11 mouse cellular contexts compared by ENCODE assay signal in genomic region chr5:134941472-134942209, GRCm38 (mm10). TPM values are rescaled to one million over a fixed set of nuclear protein-coding genes. Genes with fewer than 3 reads are reported as not detected.
DNase-seq lines count a peak whose midpoint lies in the region; ATAC-seq and TF ChIP-seq lines count a peak whose summit lies in the region.
"Had no signal": no experiment of that assay in that cellular context is flagged by ENCODE, and none has a peak within 500 bp of the region (broad histone marks: within the 10 kb centered on the region; RNA-seq: fewer than 3 reads in every experiment).

No protein-coding gene starts in this region.

- H3K36me3 ChIP-seq in kidney, postnatal 0 days (ENCODE audit: insufficient read depth, low read length): no peaks in the 10 kb centered on the region
- H3K36me3 ChIP-seq in stomach, embryonic 16.5 days (ENCODE audit: control insufficient read depth, insufficient read depth, low read length): no peaks in the 10 kb centered on the region
- H3K36me3 ChIP-seq in hindbrain, embryonic 14.5 days (replicated peaks; ENCODE audit: control insufficient read depth, insufficient read depth): no peaks in the 10 kb centered on the region
- no peaks in the 10 kb centered on the region for H3K36me3 ChIP-seq in hindbrain, postnatal 0 days (ENCODE audit: insufficient read depth, low read length)

- H3K27me3 ChIP-seq in kidney, postnatal 0 days (ENCODE audit: insufficient read depth, low read length): no peaks in the 10 kb centered on the region
- no peaks in the 10 kb centered on the region for H3K27me3 ChIP-seq in stomach, embryonic 16.5 days (ENCODE audit: control insufficient read depth, insufficient read depth, low read length)
- peaks cover 17% of the 10 kb centered on the region for H3K27me3 ChIP-seq in hindbrain, embryonic 14.5 days (ENCODE audit: control insufficient read depth, insufficient read depth, low read length)
- peaks cover 10% of the 10 kb centered on the region; the same call in 1 of the 2 replicates for H3K27me3 ChIP-seq in hindbrain, postnatal 0 days (ENCODE audit: insufficient read depth, low read length)

- no peaks in the 10 kb centered on the region for H3K9me3 ChIP-seq in kidney, postnatal 0 days (replicated peaks; ENCODE audit: low read length)
- no peaks in the 10 kb centered on the region for H3K9me3 ChIP-seq in stomach, embryonic 16.5 days (replicated peaks; ENCODE audit: control insufficient read depth, low read length)
- no peaks in the 10 kb centered on the region for H3K9me3 ChIP-seq in hindbrain, embryonic 14.5 days (ENCODE audit: control insufficient read depth, low read length)
- H3K9me3 ChIP-seq in hindbrain, postnatal 0 days (ENCODE audit: low read length): no peaks in the 10 kb centered on the region

- TF ChIP-seq CTCF in kidney, postnatal 0 days (IDR thresholded peaks at IDR 0.05; ENCODE audit: low read depth): no peak
- no peak for TF ChIP-seq CTCF in hindbrain, postnatal 0 days (IDR thresholded peaks at IDR 0.05; ENCODE audit: low read depth)

- 0 out of 2 replicates have a peak, but pooled peaks have one; percentile 14 for ATAC-seq in kidney, postnatal 0 days (replicated peaks; ENCODE audit: low FRiP score, low read depth)
- no peak for ATAC-seq in stomach, embryonic 16.5 days (ENCODE audit: insufficient read depth, low FRiP score)
- no peak for ATAC-seq in granulocyte monocyte progenitor cell, adult 5-6 weeks (replicated peaks; ENCODE audit: poor library complexity, severe bottlenecking)
- no peak for ATAC-seq in hindbrain, embryonic 14.5 days (ENCODE audit: low FRiP score)
- ATAC-seq in hindbrain, postnatal 0 days: no peak

- no peak overlapping the region for H3K4me2 ChIP-seq in kidney, postnatal 0 days (ENCODE audit: low read length)
- no peak overlapping the region for H3K4me2 ChIP-seq in stomach, embryonic 16.5 days (ENCODE audit: low read depth, low read length)
- no peak overlapping the region for H3K4me2 ChIP-seq in hindbrain, embryonic 14.5 days (replicated peaks)
- H3K4me2 ChIP-seq in hindbrain, postnatal 0 days (ENCODE audit: low read depth, low read length): no peak overlapping the region

- DNase-seq in adrenal gland, postnatal 14 days: peak; percentile 33
- DNase-seq in adrenal gland, adult 8-10 months: no peak
- DNase-seq in ES-CJ7 (ENCODE audit: low read depth, low spot score): peak; percentile 99
- DNase-seq in kidney, postnatal 0 days (ENCODE audit: low spot score): no peak
- DNase-seq in hindbrain, embryonic 14.5 days (ENCODE audit: low spot score): no peak
- DNase-seq in hindbrain, postnatal 0 days (ENCODE audit: low spot score): no peak

- H3K4me3 ChIP-seq in kidney, postnatal 0 days (replicated peaks; ENCODE audit: low read depth, low read length): no peak overlapping the region
- no peak overlapping the region for H3K4me3 ChIP-seq in stomach, embryonic 16.5 days (replicated peaks; ENCODE audit: low read length)
- H3K4me3 ChIP-seq in hindbrain, embryonic 14.5 days (replicated peaks; ENCODE audit: low read length): no peak overlapping the region
- no peak overlapping the region for H3K4me3 ChIP-seq in hindbrain, postnatal 0 days (ENCODE audit: low read length)

- H3K27ac ChIP-seq in kidney, postnatal 0 days: peak overlapping the region; percentile 25; the same call in 1 of the 2 replicates
- peak overlapping the region; percentile 57 for H3K27ac ChIP-seq in stomach, embryonic 16.5 days (ENCODE audit: low read length)
- no peak overlapping the region for H3K27ac ChIP-seq in hindbrain, embryonic 14.5 days
- no peak overlapping the region for H3K27ac ChIP-seq in hindbrain, postnatal 0 days

- no peaks in the 10 kb centered on the region for H3K4me1 ChIP-seq in kidney, postnatal 0 days (replicated peaks; ENCODE audit: insufficient read depth, low read length)
- no peaks in the 10 kb centered on the region for H3K4me1 ChIP-seq in stomach, embryonic 16.5 days (ENCODE audit: control insufficient read depth, insufficient read depth, low read length)
- H3K4me1 ChIP-seq in hindbrain, embryonic 14.5 days (replicated peaks; ENCODE audit: control insufficient read depth, insufficient read depth, low read length): no peaks in the 10 kb centered on the region
- H3K4me1 ChIP-seq in hindbrain, postnatal 0 days (ENCODE audit: insufficient read depth, low read length): no peaks in the 10 kb centered on the region

- 69% methylated on average over 14 of the region's 14 CpGs for WGBS in kidney, postnatal 0 days
- WGBS in stomach, embryonic 16.5 days: 62% methylated on average over 14 of the region's 14 CpGs
- 88% methylated on average over 14 of the region's 14 CpGs for WGBS in hindbrain, embryonic 14.5 days
- 90% methylated on average over 14 of the region's 14 CpGs for WGBS in hindbrain, postnatal 0 days

- no peak overlapping the region for H3K9ac ChIP-seq in kidney, postnatal 0 days (ENCODE audit: low read depth, low read length)
- H3K9ac ChIP-seq in stomach, embryonic 16.5 days (ENCODE audit: low read length): no peak overlapping the region
- no peak overlapping the region for H3K9ac ChIP-seq in hindbrain, embryonic 14.5 days
- no peak overlapping the region for H3K9ac ChIP-seq in hindbrain, postnatal 0 days (replicated peaks; ENCODE audit: low read length)

RNA-seq across cellular contexts. Expression of gene Cldn4, which starts 5.1 kb away (rescaled TPM):
- not detected in 2 replicates for total RNA-seq in adrenal gland, postnatal 14 days (2021)
- total RNA-seq in adrenal gland, adult 8-10 months (2022): not detected
- 55.7 and 59.1 TPM in 2 replicates for polyA plus RNA-seq in kidney, postnatal 0 days (2015; fragmentation: Nextera tagmentation; extraction: Ambion mirVana)
- polyA plus RNA-seq in stomach, embryonic 16.5 days (2015; fragmentation: Nextera tagmentation; extraction: Ambion mirVana): 73.1 and 90.8 TPM in 2 replicates
- total RNA-seq in granulocyte monocyte progenitor cell, adult 5-6 weeks (2014; fragmentation: Nextera tagmentation): not detected in 2 replicates
- total RNA-seq in granulocyte monocyte progenitor cell, adult 5-6 weeks (2017): not detected in 2 replicates
- polyA plus RNA-seq in hindbrain, embryonic 14.5 days (2014; fragmentation: Nextera tagmentation; extraction: Ambion mirVana): not detected in 2 replicates
- not detected in 2 replicates for total RNA-seq in hindbrain, postnatal 0 days (2014; rRNA removed)
- polyA plus RNA-seq in hindbrain, postnatal 0 days (2015; fragmentation: Nextera tagmentation; extraction: Ambion mirVana): not detected in 2 replicates
- total RNA-seq: hematopoietic stem cell, adult 5-6 weeks; left cerebral cortex, adult 18-20 months had no signal

RNA-seq across cellular contexts. Expression of gene Mettl27, which starts 9.5 kb away (rescaled TPM):
- total RNA-seq in adrenal gland, postnatal 14 days (2021): 24.5 and 28.5 TPM in 2 replicates
- 10 to 100 TPM; 22.1 to 55.7 (median 44.6) TPM for total RNA-seq in adrenal gland, adult 8-10 months (2022)
- 41.5 and 43.4 TPM in 2 replicates for polyA plus RNA-seq in kidney, postnatal 0 days (2015; fragmentation: Nextera tagmentation; extraction: Ambion mirVana)
- 14.1 and 14.8 TPM in 2 replicates for polyA plus RNA-seq in stomach, embryonic 16.5 days (2015; fragmentation: Nextera tagmentation; extraction: Ambion mirVana)
- total RNA-seq in granulocyte monocyte progenitor cell, adult 5-6 weeks (2014; fragmentation: Nextera tagmentation): 1.7 and 3.9 TPM in 2 replicates
- 1.2 and 2.2 TPM in 2 replicates for total RNA-seq in granulocyte monocyte progenitor cell, adult 5-6 weeks (2017)
- 6.2 and 7.5 TPM in 2 replicates for polyA plus RNA-seq in hindbrain, embryonic 14.5 days (2014; fragmentation: Nextera tagmentation; extraction: Ambion mirVana)
- 8.1 and 10.9 TPM in 2 replicates for total RNA-seq in hindbrain, postnatal 0 days (2014; rRNA removed)
- 8.5 and 11.0 TPM in 2 replicates for polyA plus RNA-seq in hindbrain, postnatal 0 days (2015; fragmentation: Nextera tagmentation; extraction: Ambion mirVana)

RNA-seq across cellular contexts. Expression of gene Cldn13, which starts 26.3 kb away (rescaled TPM):
- 0.60 and 3.7 TPM in 2 replicates for total RNA-seq in adrenal gland, postnatal 14 days (2021)
- not detected for total RNA-seq in adrenal gland, adult 8-10 months (2022)
- 0.14 TPM in 1 of 2 replicates, not detected in the other for polyA plus RNA-seq in kidney, postnatal 0 days (2015; fragmentation: Nextera tagmentation; extraction: Ambion mirVana)
- polyA plus RNA-seq in stomach, embryonic 16.5 days (2015; fragmentation: Nextera tagmentation; extraction: Ambion mirVana): 8.6 and 13.5 TPM in 2 replicates
- not detected in 2 replicates for total RNA-seq in granulocyte monocyte progenitor cell, adult 5-6 weeks (2014; fragmentation: Nextera tagmentation)
- total RNA-seq in granulocyte monocyte progenitor cell, adult 5-6 weeks (2017): 0.13 TPM in 1 of 2 replicates, not detected in the other
- polyA plus RNA-seq in hindbrain, embryonic 14.5 days (2014; fragmentation: Nextera tagmentation; extraction: Ambion mirVana): 0.50 TPM in 1 of 2 replicates, not detected in the other
- not detected in 2 replicates for total RNA-seq in hindbrain, postnatal 0 days (2014; rRNA removed)
- not detected in 2 replicates for polyA plus RNA-seq in hindbrain, postnatal 0 days (2015; fragmentation: Nextera tagmentation; extraction: Ambion mirVana)
- total RNA-seq: left cerebral cortex, adult 18-20 months had no signal
- polyA plus RNA-seq: frontal cortex, adult 2 months had no signal

RNA-seq across cellular contexts. Expression of gene Tmem270, which starts 35.1 kb away (rescaled TPM):
- total RNA-seq in adrenal gland, postnatal 14 days (2021): not detected in 2 replicates
- not detected for total RNA-seq in adrenal gland, adult 8-10 months (2022)
- polyA plus RNA-seq in kidney, postnatal 0 days (2015; fragmentation: Nextera tagmentation; extraction: Ambion mirVana): not detected in 2 replicates
- polyA plus RNA-seq in stomach, embryonic 16.5 days (2015; fragmentation: Nextera tagmentation; extraction: Ambion mirVana): not detected in 2 replicates
- total RNA-seq in granulocyte monocyte progenitor cell, adult 5-6 weeks (2014; fragmentation: Nextera tagmentation): not detected in 2 replicates
- not detected in 2 replicates for total RNA-seq in granulocyte monocyte progenitor cell, adult 5-6 weeks (2017)
- not detected in 2 replicates for polyA plus RNA-seq in hindbrain, embryonic 14.5 days (2014; fragmentation: Nextera tagmentation; extraction: Ambion mirVana)
- total RNA-seq in hindbrain, postnatal 0 days (2014; rRNA removed): not detected in 2 replicates
- not detected in 2 replicates for polyA plus RNA-seq in hindbrain, postnatal 0 days (2015; fragmentation: Nextera tagmentation; extraction: Ambion mirVana)
- total RNA-seq: hematopoietic stem cell, adult 5-6 weeks; left cerebral cortex, adult 18-20 months had no signal
- polyA plus RNA-seq: frontal cortex, adult 2 months had no signal

RNA-seq across cellular contexts. Expression of gene Cldn3, which starts 44.4 kb away (rescaled TPM):
- 0.90 and 9.0 TPM in 2 replicates for total RNA-seq in adrenal gland, postnatal 14 days (2021)
- 1 to 10 TPM in 3 of 4 experiments, not detected in 1; 1.1 to 1.5 (median 1.4) TPM for total RNA-seq in adrenal gland, adult 8-10 months (2022)
- polyA plus RNA-seq in kidney, postnatal 0 days (2015; fragmentation: Nextera tagmentation; extraction: Ambion mirVana): 72.4 and 72.9 TPM in 2 replicates
- polyA plus RNA-seq in stomach, embryonic 16.5 days (2015; fragmentation: Nextera tagmentation; extraction: Ambion mirVana): 83.9 and 89.2 TPM in 2 replicates
- total RNA-seq in granulocyte monocyte progenitor cell, adult 5-6 weeks (2014; fragmentation: Nextera tagmentation): not detected in 2 replicates
- total RNA-seq in granulocyte monocyte progenitor cell, adult 5-6 weeks (2017): not detected in 2 replicates
- polyA plus RNA-seq in hindbrain, embryonic 14.5 days (2014; fragmentation: Nextera tagmentation; extraction: Ambion mirVana): 2.1 and 2.6 TPM in 2 replicates
- total RNA-seq in hindbrain, postnatal 0 days (2014; rRNA removed): 3.6 and 10.5 TPM in 2 replicates
- 4.7 and 5.9 TPM in 2 replicates for polyA plus RNA-seq in hindbrain, postnatal 0 days (2015; fragmentation: Nextera tagmentation; extraction: Ambion mirVana)
- total RNA-seq: hematopoietic stem cell, adult 5-6 weeks had no signal

Comparison
In these comparisons a context has a peak if more than half of its experiments do, and no peak if none do; other contexts are left out.
1. DNase-seq: peak in adrenal gland, postnatal 14 days (single experiment) and ES-CJ7 (single experiment); none in adrenal gland, adult 8-10 months (single experiment), kidney, postnatal 0 days (single experiment), hindbrain, embryonic 14.5 days (single experiment) and hindbrain, postnatal 0 days (single experiment).
2. H3K27ac ChIP-seq: peak in kidney, postnatal 0 days (single experiment) and stomach, embryonic 16.5 days (single experiment); none in hindbrain, embryonic 14.5 days (single experiment) and hindbrain, postnatal 0 days (single experiment).